Mouse (Mus musculus): ENCODE results near the gene Taok1.

DNA sequence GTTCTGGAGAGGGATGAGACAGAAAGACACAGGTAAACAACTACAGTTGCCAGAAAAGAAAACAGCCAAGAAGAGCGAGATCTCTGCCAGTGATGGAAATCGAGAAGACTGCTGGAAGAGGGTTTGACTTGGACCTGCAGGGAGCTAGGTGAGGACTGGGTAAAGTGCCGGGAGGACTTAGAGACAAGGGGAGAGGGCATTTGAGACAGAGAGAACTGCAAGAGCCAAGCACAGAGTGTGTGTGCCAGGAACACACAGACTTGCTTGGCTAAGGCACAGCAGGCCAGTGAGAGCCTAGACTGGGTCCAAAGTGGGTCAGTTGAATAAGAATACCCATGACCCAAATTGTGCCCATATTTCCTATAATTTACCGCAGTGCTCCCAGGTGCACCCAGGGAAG, 37.9 kb upstream of the Taok1 start:
- no peak for TF ChIP-seq CTCF (IDR thresholded peaks at IDR 0.05; ENCODE audit: borderline replicate concordance, extremely low read depth, insufficient read depth, insufficient read length)
- no peak for TF ChIP-seq POLR2A (IDR thresholded peaks at IDR 0.05; ENCODE audit: borderline replicate concordance, extremely low read depth, insufficient read depth, insufficient read length, poor library complexity, severe bottlenecking)

All from brain, embryonic 14.5 days (tissue).